Mouse (Mus musculus) spleen, adult 2 months (tissue): ENCODE measurements at regions not wholly inside any gene's neighbourhood (a gene's known extent, or its start where the extent isn't known, plus 50 kb on each side); places are given as distances from the start of the nearest gene placed in this dataset.

Experiments used
- CTCF ChIP-seq: fragments of 200-500 bp; IDR thresholded peaks from 2 replicates; pipeline ENCODE4 v1.5.1; 2011; ENCODE audit warnings: mild to moderate bottlenecking, inconsistent platforms; ENCODE audit not compliant: insufficient read depth, insufficient read length, insufficient replicate concordance; ENCODE audit errors: extremely low read depth
- POLR2A ChIP-seq: fragments of 200-500 bp; IDR thresholded peaks from 2 replicates; pipeline ENCODE4 v1.6.1; 2011; ENCODE audit warnings: low read depth, low read length, inconsistent platforms

DNA sequence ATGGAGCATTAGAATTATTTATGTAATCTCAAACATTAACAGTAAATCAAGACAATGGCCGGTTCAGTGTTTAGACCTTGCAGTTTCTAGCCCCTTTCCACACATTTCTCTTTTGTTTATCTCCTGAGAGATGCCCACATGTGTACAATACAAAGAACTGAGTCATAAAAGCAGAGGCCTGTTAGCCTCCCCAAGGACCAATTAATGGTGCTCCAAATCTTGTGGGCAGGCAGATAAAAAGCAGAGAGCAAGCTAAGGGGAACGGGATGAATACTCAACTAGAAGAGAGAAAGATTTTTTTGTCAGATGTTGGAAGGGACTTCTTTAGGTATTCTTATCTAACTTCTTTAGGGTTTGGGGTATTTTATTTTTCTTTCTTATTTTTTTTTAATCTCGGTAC lies 287.3 kb downstream of the Rergl start:
- no peak for TF ChIP-seq CTCF
- TF ChIP-seq POLR2A, result no peak
